Mouse (Mus musculus) spleen, adult 2 months (tissue): Measurements from ENCODE around the gene 0610009B22Rik.

Experiments
- CTCF ChIP-seq: fragments of 200-500 bp; IDR thresholded peaks from 2 replicates; pipeline ENCODE4 v1.5.1; 2011; ENCODE audit warnings: mild to moderate bottlenecking, inconsistent platforms; ENCODE audit not compliant: insufficient read depth, insufficient read length, insufficient replicate concordance; ENCODE audit errors: extremely low read depth
- POLR2A ChIP-seq: fragments of 200-500 bp; IDR thresholded peaks from 2 replicates; pipeline ENCODE4 v1.6.1; 2011; ENCODE audit warnings: low read depth, low read length, inconsistent platforms

- TF ChIP-seq POLR2A (no peak), CTCF (no peak)
These were observed 44.9 kb downstream of the 0610009B22Rik start for GRCm38 (mm10) chr11:51643761-51644160.
